Mouse (Mus musculus): ENCODE data around the gene Specc1l. TPM values are rescaled to one million over a fixed set of nuclear protein-coding genes. Genes with fewer than 3 reads are reported as not detected.

Specc1l gene
- polyA plus RNA-seq, 1 experiment from 2014 or later: 40.3 TPM

GRCm38 (mm10) chr10:75273020-75273419, 61.1 kb downstream of the Specc1l start:
- peak; percentile 46 for DNase-seq (ENCODE audit: low spot score)
- TF ChIP-seq CTCF (IDR thresholded peaks at IDR 0.05) (no peak), EP300 (IDR thresholded peaks at IDR 0.05) (no peak)
- peak; percentile 43 for ATAC-seq
- Histone ChIP-seq H3K4me3 (ENCODE audit: low read depth, low read length) (no peak overlapping the region), H3K4me1 (ENCODE audit: insufficient read depth, low read depth, low read length) (no peaks in the 10 kb centered on the region), H3K9ac (replicated peaks; ENCODE audit: low read depth) (no peak overlapping the region), H3K4me2 (replicated peaks; ENCODE audit: low read depth, low read length) (no peak overlapping the region), H3K27me3 (replicated peaks; ENCODE audit: insufficient read depth, low read length) (no peaks in the 10 kb centered on the region), H3K36me3 (ENCODE audit: insufficient read depth, low read length) (peaks cover 22% of the 10 kb centered on the region), H3K27ac (ENCODE audit: low read length) (no peak overlapping the region), H3K9me3 (ENCODE audit: low read length) (no peaks in the 10 kb centered on the region)
- WGBS: 74% methylated on average over 4 of the region's 4 CpGs

DNA sequence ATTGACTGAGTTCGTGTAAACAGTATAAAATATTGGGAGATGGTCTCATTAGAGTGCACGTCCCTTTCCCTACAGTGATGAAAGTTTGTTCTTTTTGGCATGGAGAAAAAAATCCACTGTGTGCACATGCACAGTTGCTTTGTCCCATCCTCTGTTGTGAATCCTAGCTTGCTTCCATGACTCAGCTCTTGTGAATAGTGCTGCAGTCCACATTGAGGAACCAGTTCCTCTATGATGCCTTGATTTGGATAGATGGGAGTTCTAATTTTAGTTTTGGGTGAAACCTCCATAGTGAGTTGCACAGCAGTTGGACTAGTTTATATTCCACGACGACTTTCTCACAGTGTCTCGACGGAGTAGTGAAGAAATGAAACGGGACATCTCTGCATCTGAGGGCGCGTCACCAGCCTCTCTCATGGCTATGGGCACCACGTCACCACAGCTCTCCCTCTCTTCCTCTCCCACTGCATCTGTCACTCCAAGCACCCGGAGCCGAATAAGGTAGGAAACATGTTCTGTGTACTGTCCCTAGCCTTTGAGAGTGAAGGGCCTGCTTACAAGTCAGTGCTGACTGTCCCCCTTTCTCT, 64.6 kb downstream of the Specc1l start:
- Histone ChIP-seq H3K4me2 (replicated peaks; ENCODE audit: low read depth, low read length) (no peak overlapping the region), H3K27me3 (replicated peaks; ENCODE audit: insufficient read depth, low read length) (no peaks in the 10 kb centered on the region), H3K4me3 (ENCODE audit: low read depth, low read length) (no peak overlapping the region), H3K9me3 (ENCODE audit: low read length) (no peaks in the 10 kb centered on the region), H3K36me3 (ENCODE audit: insufficient read depth, low read length) (peaks cover 26% of the 10 kb centered on the region), H3K27ac (ENCODE audit: low read length) (no peak overlapping the region), H3K4me1 (ENCODE audit: insufficient read depth, low read depth, low read length) (no peaks in the 10 kb centered on the region), H3K9ac (replicated peaks; ENCODE audit: low read depth) (no peak overlapping the region)
- WGBS: 86% methylated on average over 12 of the region's 12 CpGs
- ATAC-seq (no peak), DNase-seq (ENCODE audit: low spot score) (no peak)
- no peak for TF ChIP-seq EP300 (IDR thresholded peaks at IDR 0.05)
- no peak for TF ChIP-seq CTCF (IDR thresholded peaks at IDR 0.05)

- ATAC-seq (no peak), DNase-seq (ENCODE audit: low spot score) (no peak)
- WGBS: 75% methylated on average over 1 of the region's 1 CpGs
Measured at GRCm38 (mm10) chr10:75277501-75277900, 65.6 kb downstream of the Specc1l start.

GRCm38 (mm10) chr10:75282648-75283047, 70.8 kb downstream of the Specc1l start:
- no peaks in the 10 kb centered on the region for H3K4me1 ChIP-seq (ENCODE audit: insufficient read depth, low read depth, low read length)
- TF ChIP-seq CTCF (IDR thresholded peaks at IDR 0.05): no peak
- TF ChIP-seq EP300 (IDR thresholded peaks at IDR 0.05): no peak
- no peak overlapping the region for H3K9ac ChIP-seq (replicated peaks; ENCODE audit: low read depth)
- H3K36me3 ChIP-seq (ENCODE audit: insufficient read depth, low read length): peaks cover 11% of the 10 kb centered on the region; the same call in 1 of the 2 replicates
- no peak overlapping the region for H3K4me3 ChIP-seq (ENCODE audit: low read depth, low read length)
- DNase-seq (ENCODE audit: low spot score) (no peak), ATAC-seq (no peak)
- no peaks in the 10 kb centered on the region for H3K27me3 ChIP-seq (replicated peaks; ENCODE audit: insufficient read depth, low read length)
- no peak overlapping the region for H3K27ac ChIP-seq (ENCODE audit: low read length)
- H3K4me2 ChIP-seq (replicated peaks; ENCODE audit: low read depth, low read length): no peak overlapping the region
- H3K9me3 ChIP-seq (ENCODE audit: low read length): no peaks in the 10 kb centered on the region
- 84% methylated on average over 5 of the region's 5 CpGs for WGBS

More at GRCm38 (mm10) chr10:75277501-75277900, 65.6 kb downstream of the Specc1l start:
- H3K36me3 ChIP-seq (ENCODE audit: insufficient read depth, low read length): peaks cover 21% of the 10 kb centered on the region
- H3K27me3 ChIP-seq (replicated peaks; ENCODE audit: insufficient read depth, low read length): no peaks in the 10 kb centered on the region
- H3K4me2 ChIP-seq (replicated peaks; ENCODE audit: low read depth, low read length): no peak overlapping the region
- TF ChIP-seq EP300 (IDR thresholded peaks at IDR 0.05) (no peak), CTCF (IDR thresholded peaks at IDR 0.05) (peak; percentile 69)
- no peaks in the 10 kb centered on the region for H3K9me3 ChIP-seq (ENCODE audit: low read length)
- H3K27ac ChIP-seq (ENCODE audit: low read length): no peak overlapping the region
- no peak overlapping the region for H3K9ac ChIP-seq (replicated peaks; ENCODE audit: low read depth)
- no peak overlapping the region for H3K4me3 ChIP-seq (ENCODE audit: low read depth, low read length)
- no peaks in the 10 kb centered on the region for H3K4me1 ChIP-seq (ENCODE audit: insufficient read depth, low read depth, low read length)

DNA sequence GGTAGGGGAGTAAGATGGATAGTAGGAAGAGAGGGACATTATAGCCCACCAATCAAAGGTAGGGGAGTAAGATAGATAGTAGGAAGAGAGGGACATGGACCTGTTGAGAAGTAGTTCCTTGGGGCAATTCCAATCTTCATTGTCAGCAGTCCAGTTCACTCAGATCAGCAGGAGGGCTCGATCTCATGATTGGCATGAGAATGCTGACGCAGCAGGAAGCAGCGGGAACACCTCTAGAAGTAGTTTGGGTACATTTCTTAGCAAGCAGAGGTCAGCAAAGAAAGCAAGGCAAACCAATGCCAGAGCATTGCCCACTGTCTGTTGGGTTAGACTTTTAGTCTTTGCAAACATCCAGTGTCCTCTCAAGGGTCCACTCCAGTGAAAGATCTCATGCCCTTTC, 71.9 kb downstream of the Specc1l start:
- Histone ChIP-seq H3K4me3 (ENCODE audit: low read depth, low read length) (no peak overlapping the region), H3K9ac (replicated peaks; ENCODE audit: low read depth) (no peak overlapping the region), H3K27me3 (replicated peaks; ENCODE audit: insufficient read depth, low read length) (no peaks in the 10 kb centered on the region), H3K4me2 (replicated peaks; ENCODE audit: low read depth, low read length) (no peak overlapping the region), H3K27ac (ENCODE audit: low read length) (no peak overlapping the region), H3K4me1 (ENCODE audit: insufficient read depth, low read depth, low read length) (no peaks in the 10 kb centered on the region), H3K9me3 (ENCODE audit: low read length) (no peaks in the 10 kb centered on the region), H3K36me3 (ENCODE audit: insufficient read depth, low read length) (peaks cover 11% of the 10 kb centered on the region; the same call in 1 of the 2 replicates)
- 97% methylated on average over 3 of the region's 3 CpGs for WGBS
- no peak for ATAC-seq
- DNase-seq (ENCODE audit: low spot score): no peak
- TF ChIP-seq CTCF (IDR thresholded peaks at IDR 0.05) (no peak), EP300 (IDR thresholded peaks at IDR 0.05) (no peak)

GRCm38 (mm10) chr10:75288579-75288978, 76.7 kb downstream of the Specc1l start:
- DNase-seq (ENCODE audit: low spot score): no peak
- H3K4me1 ChIP-seq (ENCODE audit: insufficient read depth, low read depth, low read length): no peaks in the 10 kb centered on the region
- TF ChIP-seq CTCF (IDR thresholded peaks at IDR 0.05) (no peak), EP300 (IDR thresholded peaks at IDR 0.05) (no peak)
- no peak overlapping the region for H3K4me3 ChIP-seq (ENCODE audit: low read depth, low read length)
- ATAC-seq: no peak
- H3K27ac ChIP-seq (ENCODE audit: low read length): no peak overlapping the region
- no peaks in the 10 kb centered on the region for H3K27me3 ChIP-seq (replicated peaks; ENCODE audit: insufficient read depth, low read length)
- H3K4me2 ChIP-seq (replicated peaks; ENCODE audit: low read depth, low read length): no peak overlapping the region
- WGBS: 78% methylated on average over 7 of the region's 7 CpGs
- H3K9ac ChIP-seq (replicated peaks; ENCODE audit: low read depth): no peak overlapping the region
- H3K9me3 ChIP-seq (ENCODE audit: low read length): no peaks in the 10 kb centered on the region
- H3K36me3 ChIP-seq (ENCODE audit: insufficient read depth, low read length): peaks cover 7% of the 10 kb centered on the region; the same call in 1 of the 2 replicates

Data from lung, postnatal 0 days (tissue).